Mouse (Mus musculus) liver, embryonic 11.5 days (tissue): Measurements from ENCODE around the gene Dlg5. TPM values are rescaled to one million over a fixed set of nuclear protein-coding genes. Genes with fewer than 3 reads are reported as not detected.

Source experiments
- ATAC-seq: fragments of 200-750 bp; cut with Nextera tagmentation; replicated peaks from 2 replicates; pipeline ENCODE4 v1.8.0; 2017; ENCODE audit warnings: moderate number of reproducible peaks, mild to moderate bottlenecking, moderate TSS enrichment, moderate library complexity; ENCODE audit not compliant: low FRiP score
- DNase-seq: peaks from one replicate; pipeline ENCODE4 v3.0.0-alpha.2; 2017; ENCODE audit warnings: low spot score
- H3K27ac ChIP-seq: fragments of 300-500 bp; sonication (generic); 2 replicates; pipeline ENCODE4 v1.5.1; 2014; ENCODE audit warnings: mild to moderate bottlenecking, low read depth, low read length, control low read depth
- H3K27me3 ChIP-seq: fragments of 300-500 bp; sonication (generic); replicated peaks from 2 replicates; pipeline ENCODE4 v1.6.1; 2014; ENCODE audit warnings: low read length, mixed read lengths; ENCODE audit not compliant: control insufficient read depth, insufficient read depth
- H3K36me3 ChIP-seq: fragments of 300-500 bp; sonication (generic); 2 replicates; pipeline ENCODE4 v1.6.1; 2014; ENCODE audit warnings: mild to moderate bottlenecking, low read length, moderate library complexity, mixed read lengths; ENCODE audit not compliant: control insufficient read depth, insufficient read depth
- H3K4me1 ChIP-seq: fragments of 300-500 bp; sonication (generic); replicated peaks from 2 replicates; pipeline ENCODE4 v1.6.1; 2014; ENCODE audit warnings: low read length, mixed read lengths; ENCODE audit not compliant: control insufficient read depth, insufficient read depth
- H3K4me2 ChIP-seq: fragments of 300-500 bp; sonication (generic); 2 replicates; pipeline ENCODE4 v1.6.1; 2014; ENCODE audit warnings: mild to moderate bottlenecking, control low read depth, moderate library complexity
- H3K4me3 ChIP-seq: fragments of 300-500 bp; sonication (generic); 2 replicates; pipeline ENCODE4 v1.5.1; 2014; ENCODE audit warnings: low read depth, low read length, control low read depth
- H3K9ac ChIP-seq: fragments of 300-500 bp; sonication (generic); 2 replicates; pipeline ENCODE4 v1.6.1; 2014; ENCODE audit warnings: low read depth, low read length, control low read depth
- H3K9me3 ChIP-seq: fragments of 300-500 bp; sonication (generic); 2 replicates; pipeline ENCODE4 v1.6.1; 2016; ENCODE audit warnings: low read length, inconsistent platforms, mixed read lengths; ENCODE audit not compliant: control insufficient read depth
- WGBS: fragments of 180-500 bp; shearing (Covaris S2); extraction: QIAGEN DNeasy Blood & Tissue Kit; methylation state at CpG from one replicate; pipeline ENCODE4 v1.1.7; 2014; 5-methylcytosine and 5-hydroxymethylcytosine counted together
- microRNA-seq: library from miRNA; unstranded; fragments of <30 nt; microRNA quantifications from one replicate; pipeline ENCODE4, GENCODE M21; 2017; ENCODE audit warnings: borderline number of aligned reads
- polyA plus RNA-seq: library from polyadenylated mRNA; unstranded; fragments of >200 nt; fragmentation: Nextera tagmentation; extraction: Ambion mirVana; gene quantifications from 2 replicates; pipeline ENCODE4 v1.2.1, GENCODE M21; 2014

Dlg5 gene
- polyA plus RNA-seq, 1 experiment from 2014 or later, result 9.2 TPM

- no peak for ATAC-seq
- WGBS, result 88% methylated on average over 1 of the region's 1 CpGs
These were observed 151.1 kb downstream of the Dlg5 start for GRCm38 (mm10) chr14:24094656-24095055.

DNA sequence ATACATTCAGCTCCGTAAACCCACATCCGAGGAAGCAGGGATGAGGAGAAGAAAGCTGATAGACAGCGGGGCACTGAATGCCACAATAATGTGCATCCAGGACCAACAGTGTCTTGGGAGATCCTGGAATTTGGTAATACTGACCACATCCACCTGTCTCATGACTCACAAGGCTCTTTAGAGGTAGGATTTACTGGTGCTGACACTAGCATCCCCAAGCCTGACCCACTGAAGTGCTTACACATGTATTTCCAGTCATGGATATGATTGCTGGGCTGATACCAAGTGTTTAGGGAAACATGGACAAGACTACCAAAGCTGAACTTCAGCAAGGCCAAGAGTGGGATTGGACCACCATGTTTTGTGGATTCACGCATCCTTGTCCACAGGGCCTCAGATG, 152.5 kb downstream of the Dlg5 start:
- Histone ChIP-seq H3K27ac (no peak overlapping the region), H3K27me3 (no peaks in the 10 kb centered on the region), H3K4me1 (no peaks in the 10 kb centered on the region), H3K9ac (no peak overlapping the region), H3K36me3 (no peaks in the 10 kb centered on the region), H3K4me2 (no peak overlapping the region), H3K4me3 (no peak overlapping the region), H3K9me3 (no peaks in the 10 kb centered on the region)
- WGBS, result 90% methylated on average over 4 of the region's 4 CpGs
- DNase-seq (no peak), ATAC-seq (no peak)

More at GRCm38 (mm10) chr14:24094656-24095055, 151.1 kb downstream of the Dlg5 start:
- Histone ChIP-seq H3K27me3 (no peaks in the 10 kb centered on the region), H3K4me2 (no peak overlapping the region), H3K27ac (no peak overlapping the region), H3K36me3 (no peaks in the 10 kb centered on the region), H3K9me3 (no peaks in the 10 kb centered on the region), H3K4me3 (no peak overlapping the region), H3K4me1 (no peaks in the 10 kb centered on the region), H3K9ac (no peak overlapping the region)
- DNase-seq, result no peak

- Histone ChIP-seq H3K9ac (no peak overlapping the region), H3K4me1 (no peaks in the 10 kb centered on the region), H3K4me3 (no peak overlapping the region), H3K9me3 (no peaks in the 10 kb centered on the region), H3K27me3 (no peaks in the 10 kb centered on the region), H3K4me2 (no peak overlapping the region), H3K36me3 (no peaks in the 10 kb centered on the region), H3K27ac (no peak overlapping the region)
- WGBS, result 77% methylated on average over 3 of the region's 3 CpGs
- ATAC-seq (no peak), DNase-seq (no peak)
These were observed 153.3 kb downstream of the Dlg5 start for GRCm38 (mm10) chr14:24092391-24092790.

DNA sequence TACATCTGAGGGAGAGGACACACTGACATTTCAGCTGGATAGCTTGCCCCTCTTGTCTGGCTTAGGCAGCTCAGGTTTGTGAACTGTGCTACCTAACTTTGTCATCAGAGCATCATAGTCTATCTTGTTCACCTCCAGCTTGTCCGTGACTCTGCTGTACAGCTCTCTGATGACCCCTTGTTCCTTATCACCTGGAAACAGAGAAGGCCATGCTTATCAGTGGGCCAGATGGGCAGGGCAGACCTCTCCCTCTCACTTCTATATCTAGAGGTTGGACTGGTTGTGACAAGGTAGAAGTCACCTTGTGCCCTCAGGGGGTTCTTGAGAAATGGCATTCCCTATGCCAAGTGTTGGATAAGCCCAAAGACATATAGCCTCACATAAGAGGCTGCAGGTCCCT, 154.9 kb downstream of the Dlg5 start:
- peak; percentile 85 for ATAC-seq

GRCm38 (mm10) chr14:24089181-24089580, 156.5 kb downstream of the Dlg5 start:
- ATAC-seq (no peak), DNase-seq (no peak)
- no peak overlapping the region for H3K4me2 ChIP-seq
- H3K4me1 ChIP-seq, result no peaks in the 10 kb centered on the region
- no peaks in the 10 kb centered on the region for H3K9me3 ChIP-seq
- H3K27ac ChIP-seq, result no peak overlapping the region
- H3K36me3 ChIP-seq, result no peaks in the 10 kb centered on the region
- no peaks in the 10 kb centered on the region for H3K27me3 ChIP-seq
- no peak overlapping the region for H3K4me3 ChIP-seq
- H3K9ac ChIP-seq, result no peak overlapping the region
- WGBS, result 76% methylated on average over 3 of the region's 3 CpGs

More for the DNA sequence above, 154.9 kb downstream of the Dlg5 start:
- Histone ChIP-seq H3K36me3 (no peaks in the 10 kb centered on the region), H3K4me3 (no peak overlapping the region), H3K27me3 (no peaks in the 10 kb centered on the region), H3K4me1 (no peaks in the 10 kb centered on the region), H3K4me2 (no peak overlapping the region), H3K9me3 (no peaks in the 10 kb centered on the region), H3K27ac (no peak overlapping the region), H3K9ac (no peak overlapping the region)
- WGBS, result 23% methylated on average over 1 of the region's 1 CpGs
- DNase-seq, result no peak

DNA sequence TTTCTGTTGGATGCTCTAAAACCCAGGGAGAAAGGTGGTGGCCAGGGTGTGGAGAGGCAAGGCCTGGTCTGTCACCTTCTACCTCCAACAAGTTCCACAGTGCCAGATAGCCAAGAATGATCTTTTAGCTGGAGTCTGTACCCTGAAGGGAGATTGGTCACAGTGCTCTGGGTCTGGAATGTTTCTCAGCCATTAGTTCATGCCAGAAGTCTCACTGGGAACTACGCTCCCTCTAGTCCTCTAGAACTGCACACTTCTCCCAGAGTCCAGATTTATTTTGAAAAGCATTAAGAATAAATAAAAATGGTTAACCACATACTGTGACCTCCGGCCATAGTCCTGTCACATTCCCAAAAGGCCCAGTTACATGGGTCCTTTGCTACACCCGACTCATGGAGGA, 158.3 kb downstream of the Dlg5 start:
- H3K4me3 ChIP-seq, result no peak overlapping the region
- no peaks in the 10 kb centered on the region for H3K4me1 ChIP-seq
- DNase-seq, result no peak
- no peaks in the 10 kb centered on the region for H3K9me3 ChIP-seq
- WGBS, result 81% methylated on average over 3 of the region's 3 CpGs
- no peaks in the 10 kb centered on the region for H3K27me3 ChIP-seq
- no peaks in the 10 kb centered on the region for H3K36me3 ChIP-seq
- H3K4me2 ChIP-seq, result no peak overlapping the region
- H3K9ac ChIP-seq, result no peak overlapping the region
- ATAC-seq, result no peak
- H3K27ac ChIP-seq, result no peak overlapping the region

DNA sequence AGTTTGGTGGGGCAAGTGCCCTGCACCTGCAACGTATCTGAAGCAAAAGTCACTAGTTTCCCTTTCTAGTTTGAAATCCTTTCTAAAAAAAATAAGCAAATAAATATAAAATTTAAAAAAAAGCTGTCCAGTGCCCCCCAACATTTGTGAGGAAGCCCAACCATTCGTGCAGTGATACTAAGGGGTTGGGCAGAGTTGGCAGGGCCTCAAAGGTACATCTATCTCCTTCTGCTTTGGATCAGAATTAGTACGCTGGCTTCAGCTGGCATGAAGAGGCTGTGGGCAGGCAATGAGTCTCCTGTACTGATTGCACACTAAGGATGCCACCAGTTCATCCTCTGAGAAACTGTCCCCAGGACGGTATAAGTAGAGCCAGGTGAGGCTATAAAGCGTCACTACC, 159.2 kb downstream of the Dlg5 start:
- Histone ChIP-seq H3K4me2 (no peak overlapping the region), H3K9ac (no peak overlapping the region), H3K9me3 (no peaks in the 10 kb centered on the region), H3K4me1 (no peaks in the 10 kb centered on the region), H3K27me3 (no peaks in the 10 kb centered on the region), H3K27ac (no peak overlapping the region), H3K36me3 (no peaks in the 10 kb centered on the region), H3K4me3 (no peak overlapping the region)
- DNase-seq, result no peak
- no peak for ATAC-seq
- 68% methylated on average over 5 of the region's 5 CpGs for WGBS

Small RNAs within 50 kb of the gene (microRNA-seq; reads per million reads assigned to microRNA genes)
- gene Mir7210, result not detected

Other genes with a start within 250 kb of the Dlg5 start
- gene Kcnma1, start 231.4 kb downstream of the Dlg5 start, polyA plus RNA-seq, result 0.35 and 0.58 TPM in 2 replicates
- not detected in 2 replicates for gene E330034G19Rik, start 47.3 kb upstream of the Dlg5 start, polyA plus RNA-seq
- gene Polr3a, start 241.1 kb upstream of the Dlg5 start, polyA plus RNA-seq, result 18.2 and 18.7 TPM in 2 replicates
- 1,414 and 1,515 TPM in 2 replicates for gene Rps24, start 241.2 kb upstream of the Dlg5 start, polyA plus RNA-seq